Mouse (Mus musculus): ENCODE measurements around the gene Sgsm3. TPM values are rescaled to one million over a fixed set of nuclear protein-coding genes. Genes with fewer than 3 reads are reported as not detected.
A peak's percentile ranks its signal among the peaks of the same experiment; 100 is the strongest.

Gene Sgsm3
- polyA plus RNA-seq, 1 experiment from 2014 or later: 31.2 TPM

DNA sequence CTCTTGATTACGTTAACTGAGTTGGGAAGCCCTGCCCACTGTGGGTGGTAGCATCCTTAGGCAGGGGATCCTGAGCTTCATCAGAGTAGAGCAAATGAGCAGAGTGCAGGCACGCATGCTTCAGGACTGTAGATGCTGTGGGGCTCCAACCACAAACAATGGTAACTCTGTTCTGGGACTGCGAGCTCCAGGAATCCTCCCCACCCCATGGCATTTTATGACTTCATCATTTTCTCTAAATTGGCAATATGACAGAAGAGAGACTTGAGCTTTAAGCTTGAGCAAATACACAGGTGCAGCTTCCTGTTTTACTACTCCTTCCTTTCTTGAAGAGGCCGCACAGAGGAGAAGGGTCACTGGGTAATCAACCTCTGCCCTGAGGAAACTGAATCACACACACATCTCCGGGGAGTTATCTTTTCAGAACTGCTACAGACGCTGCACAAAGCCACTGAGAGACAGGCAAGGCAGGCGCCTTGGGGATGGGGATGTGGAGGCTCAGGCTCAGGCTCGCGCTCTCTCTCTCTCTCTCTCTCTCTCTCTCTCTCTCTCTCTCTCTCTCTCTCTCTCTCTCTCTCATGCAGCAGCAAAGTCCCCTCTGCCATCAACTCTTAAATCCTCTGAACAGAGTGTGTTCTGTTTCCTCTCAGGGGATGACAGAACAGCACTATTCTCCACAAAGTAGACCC is 55.5 kb downstream of the Sgsm3 start:
- peaks cover 37% of the 10 kb centered on the region for H3K4me1 ChIP-seq
- no peak overlapping the region for H3K4me3 ChIP-seq
- ATAC-seq (ENCODE audit: low FRiP score, low read depth): no peak
- H3K9ac ChIP-seq: no peak overlapping the region
- 42% methylated on average over 9 of the region's 9 CpGs for WGBS
- no peaks in the 10 kb centered on the region for H3K27me3 ChIP-seq
- no peak overlapping the region for H3K27ac ChIP-seq
- no peak overlapping the region for H3K4me2 ChIP-seq (replicated peaks)
- H3K36me3 ChIP-seq: no peaks in the 10 kb centered on the region
- no peaks in the 10 kb centered on the region for H3K9me3 ChIP-seq

DNA sequence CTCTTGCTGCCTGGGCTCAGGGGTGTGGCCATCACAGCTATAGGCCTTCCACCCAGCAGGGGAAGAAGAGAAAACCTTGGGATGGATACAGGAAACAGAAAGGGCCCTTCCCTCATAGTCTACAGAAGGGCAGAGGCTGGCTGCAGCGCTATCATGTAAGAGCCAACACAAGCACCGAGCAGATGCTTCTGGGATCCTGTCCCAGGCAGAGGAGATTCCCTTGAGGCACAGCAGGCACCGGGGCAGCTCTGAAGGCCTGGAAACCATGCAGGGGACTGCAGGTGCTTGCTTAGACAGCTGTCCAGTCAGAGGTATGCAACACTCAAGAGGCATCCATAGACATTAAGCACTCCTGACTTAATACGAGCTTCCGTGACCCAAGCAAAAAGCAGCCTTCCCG is 56.6 kb downstream of the Sgsm3 start:
- H3K27me3 ChIP-seq: no peaks in the 10 kb centered on the region
- H3K4me1 ChIP-seq: peaks cover 36% of the 10 kb centered on the region
- H3K36me3 ChIP-seq: no peaks in the 10 kb centered on the region
- no peak overlapping the region for H3K9ac ChIP-seq
- H3K4me3 ChIP-seq: no peak overlapping the region
- H3K4me2 ChIP-seq (replicated peaks): no peak overlapping the region
- 63% methylated on average over 6 of the region's 6 CpGs for WGBS
- H3K9me3 ChIP-seq: no peaks in the 10 kb centered on the region
- no peak overlapping the region for H3K27ac ChIP-seq
- no peak for ATAC-seq (ENCODE audit: low FRiP score, low read depth)

DNA sequence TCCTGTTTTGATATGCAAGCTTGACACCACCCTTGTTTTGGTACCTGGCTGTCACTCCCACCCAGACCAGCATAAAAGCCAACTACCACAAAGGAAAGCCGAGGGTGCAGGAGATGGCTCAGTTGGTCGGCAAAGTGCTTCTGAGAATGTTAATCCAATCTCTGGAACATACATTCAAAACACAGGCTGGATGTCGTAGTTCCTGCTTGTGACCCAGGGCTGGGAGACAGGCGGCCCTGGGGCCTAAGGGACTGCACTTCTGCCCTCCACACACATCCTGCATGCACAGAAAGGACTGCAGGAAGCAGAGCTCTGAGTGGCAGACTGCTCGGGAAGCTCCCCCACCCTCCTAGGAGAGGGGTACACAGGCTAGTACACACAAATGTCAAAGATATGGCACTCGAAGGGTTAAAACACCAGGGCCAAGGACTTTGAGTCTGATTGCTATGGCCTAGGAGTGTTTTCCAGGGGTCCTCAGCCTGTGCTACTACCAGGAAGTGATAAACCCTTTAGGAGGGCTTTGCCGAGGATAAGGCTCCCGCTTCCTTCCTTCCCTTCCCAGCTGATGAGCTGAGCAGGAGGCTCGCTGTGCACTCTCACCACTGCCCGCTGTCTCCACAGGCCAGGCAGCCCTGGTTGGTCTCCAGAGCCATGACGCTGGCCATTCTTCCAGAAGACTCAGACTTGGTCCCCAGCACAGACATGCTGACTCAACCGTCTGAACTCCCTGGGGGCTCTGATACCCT is 58.0 kb downstream of the Sgsm3 start:
- WGBS: 60% methylated on average over 12 of the region's 12 CpGs
- no peaks in the 10 kb centered on the region for H3K36me3 ChIP-seq
- H3K9ac ChIP-seq: no peak overlapping the region
- peaks cover 36% of the 10 kb centered on the region for H3K4me1 ChIP-seq
- no peak overlapping the region for H3K4me2 ChIP-seq (replicated peaks)
- no peak overlapping the region for H3K4me3 ChIP-seq
- ATAC-seq (ENCODE audit: low FRiP score, low read depth): no peak
- H3K9me3 ChIP-seq: no peaks in the 10 kb centered on the region
- H3K27me3 ChIP-seq: no peaks in the 10 kb centered on the region
- H3K27ac ChIP-seq: no peak overlapping the region

DNA sequence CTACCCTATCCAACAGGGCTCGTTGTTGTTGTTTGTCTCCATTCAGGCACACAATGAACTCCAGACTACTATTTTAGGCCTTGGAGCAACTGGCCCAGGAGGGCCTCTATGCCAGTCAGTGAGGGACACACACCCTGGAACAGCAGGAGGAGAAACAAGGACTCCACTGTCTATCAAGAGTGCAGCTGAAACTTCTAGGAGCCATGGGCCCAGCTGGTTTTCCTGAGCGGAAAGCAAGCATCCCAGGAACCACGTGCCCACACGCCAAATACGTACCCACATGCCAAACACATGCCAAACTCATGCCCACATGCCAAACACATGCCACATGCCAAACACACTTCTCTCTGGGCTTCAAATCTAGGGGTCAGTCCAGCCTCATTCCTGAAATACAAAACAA is 60.9 kb downstream of the Sgsm3 start:
- no peaks in the 10 kb centered on the region for H3K27me3 ChIP-seq
- 83% methylated on average over 5 of the region's 5 CpGs for WGBS
- H3K36me3 ChIP-seq: no peaks in the 10 kb centered on the region
- H3K9ac ChIP-seq: no peak overlapping the region
- H3K27ac ChIP-seq: no peak overlapping the region
- ATAC-seq (ENCODE audit: low FRiP score, low read depth): no peak
- no peak overlapping the region for H3K4me2 ChIP-seq (replicated peaks)
- H3K4me1 ChIP-seq: peaks cover 44% of the 10 kb centered on the region
- no peaks in the 10 kb centered on the region for H3K9me3 ChIP-seq
- no peak overlapping the region for H3K4me3 ChIP-seq

DNA sequence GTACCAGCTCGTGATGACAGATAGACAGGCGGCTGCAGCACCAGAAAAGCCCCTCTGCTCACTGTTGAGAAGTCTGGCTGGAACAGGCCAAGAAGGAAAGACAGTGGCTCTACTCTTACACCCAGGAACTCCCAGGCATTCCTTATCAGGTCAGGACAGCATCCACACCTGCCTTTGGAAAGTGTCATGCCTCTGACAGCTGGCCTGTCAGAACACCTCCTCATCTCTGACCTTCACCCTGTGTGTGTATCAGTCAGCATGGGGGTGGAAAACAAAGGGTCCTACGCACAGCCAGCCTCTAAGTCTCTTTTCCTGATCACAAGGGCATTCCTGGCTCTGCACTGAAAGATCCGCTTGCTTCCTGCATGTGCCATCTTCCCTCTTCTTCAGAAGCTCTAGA is 64.2 kb downstream of the Sgsm3 start:
- Histone ChIP-seq H3K9me3 (no peaks in the 10 kb centered on the region), H3K4me1 (peaks cover 18% of the 10 kb centered on the region), H3K27me3 (no peaks in the 10 kb centered on the region), H3K4me2 (replicated peaks) (no peak overlapping the region), H3K4me3 (no peak overlapping the region), H3K27ac (peak overlapping the region; percentile 22; the same call in 1 of the 2 replicates), H3K9ac (no peak overlapping the region), H3K36me3 (peaks cover 11% of the 10 kb centered on the region)
- 73% methylated on average over 4 of the region's 4 CpGs for WGBS
- ATAC-seq (ENCODE audit: low FRiP score, low read depth): no peak

DNA sequence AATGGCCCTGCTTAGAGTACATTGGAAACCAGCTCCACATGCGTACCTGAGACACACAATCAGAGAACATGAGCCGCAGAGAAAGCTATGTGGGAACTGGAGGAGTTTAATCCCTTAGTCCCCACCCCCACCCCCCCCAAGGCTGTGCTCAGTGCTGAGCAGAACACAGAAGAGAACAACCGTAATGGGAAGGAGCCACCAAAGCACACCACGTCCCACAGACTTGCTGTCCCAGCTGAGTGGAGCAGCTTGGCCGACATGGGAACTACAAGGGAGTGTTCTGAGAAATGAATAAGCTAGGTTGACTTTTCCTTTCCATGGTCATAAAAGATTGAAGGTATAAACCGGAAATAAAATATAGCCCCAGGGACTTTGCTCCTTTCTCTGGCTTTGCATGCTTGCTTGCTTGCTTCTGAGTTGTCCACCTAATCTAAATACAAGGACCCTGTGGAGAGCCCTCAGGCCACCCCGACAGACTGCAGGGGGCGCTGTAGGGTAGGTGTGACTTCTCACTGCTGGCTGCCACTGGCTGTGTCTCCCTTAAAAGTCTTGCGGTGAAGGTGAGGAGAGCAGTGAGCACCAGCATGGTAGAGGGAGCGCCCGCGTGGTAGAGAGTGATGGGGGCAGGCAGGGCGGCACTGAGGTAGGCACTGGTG is 64.8 kb downstream of the Sgsm3 start:
- Histone ChIP-seq H3K9ac (no peak overlapping the region), H3K27me3 (no peaks in the 10 kb centered on the region), H3K9me3 (no peaks in the 10 kb centered on the region), H3K4me3 (no peak overlapping the region), H3K4me1 (peaks cover 18% of the 10 kb centered on the region), H3K36me3 (peaks cover 11% of the 10 kb centered on the region), H3K27ac (peak overlapping the region; percentile 22; the same call in 1 of the 2 replicates), H3K4me2 (replicated peaks) (no peak overlapping the region)
- WGBS: 53% methylated on average over 13 of the region's 13 CpGs
- ATAC-seq (ENCODE audit: low FRiP score, low read depth): 0 out of 2 replicates have a peak, but pooled peaks have one; percentile 19

DNA sequence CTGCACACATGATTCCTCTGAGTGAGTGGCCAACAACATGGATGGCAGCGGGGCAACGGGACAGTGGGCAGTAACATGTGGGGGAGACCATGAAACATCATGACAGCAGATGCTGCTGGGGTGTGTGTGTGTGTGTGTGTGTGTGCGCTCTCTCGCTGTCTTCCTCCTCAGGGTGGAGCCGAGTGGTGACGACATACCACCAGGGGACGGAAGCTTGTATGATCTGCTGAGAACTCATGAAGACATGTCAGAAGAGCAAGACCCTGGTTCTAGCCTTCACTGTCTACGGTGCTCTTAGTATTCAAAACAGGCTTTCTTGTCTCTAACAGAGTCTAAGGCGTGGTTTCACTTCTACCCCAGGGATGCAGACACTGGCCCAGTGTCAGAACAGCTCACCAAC is 66.9 kb downstream of the Sgsm3 start:
- Histone ChIP-seq H3K27ac (no peak overlapping the region), H3K9me3 (no peaks in the 10 kb centered on the region), H3K36me3 (peaks cover 11% of the 10 kb centered on the region), H3K4me3 (no peak overlapping the region), H3K4me1 (peaks cover 18% of the 10 kb centered on the region), H3K4me2 (replicated peaks) (no peak overlapping the region), H3K27me3 (no peaks in the 10 kb centered on the region), H3K9ac (no peak overlapping the region)
- 94% methylated on average over 9 of the region's 9 CpGs for WGBS
- no peak for ATAC-seq (ENCODE audit: low FRiP score, low read depth)

DNA sequence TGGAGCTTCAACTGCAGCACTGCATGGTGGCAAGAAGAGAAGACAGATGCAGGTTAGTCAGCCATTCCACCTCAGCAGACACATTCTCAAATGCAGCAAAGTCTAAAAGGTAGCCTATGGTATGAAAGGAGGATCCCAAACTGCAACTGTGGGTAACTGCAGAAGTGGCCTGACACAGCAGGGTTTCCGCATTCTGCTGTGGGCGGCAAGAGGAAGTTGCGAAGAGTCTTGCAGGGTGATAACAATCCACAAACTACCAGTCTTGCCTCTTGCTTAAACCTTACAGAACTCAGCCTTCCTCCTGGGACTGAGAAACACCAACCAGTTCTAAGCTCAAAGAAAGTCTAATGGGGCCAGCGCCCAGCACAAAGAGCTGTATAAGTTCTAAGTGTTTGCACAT is 67.8 kb downstream of the Sgsm3 start:
- Histone ChIP-seq H3K36me3 (peaks cover 11% of the 10 kb centered on the region), H3K9me3 (no peaks in the 10 kb centered on the region), H3K4me2 (replicated peaks) (no peak overlapping the region), H3K27me3 (no peaks in the 10 kb centered on the region), H3K4me1 (peaks cover 18% of the 10 kb centered on the region), H3K4me3 (no peak overlapping the region), H3K9ac (no peak overlapping the region), H3K27ac (no peak overlapping the region)
- no peak for ATAC-seq (ENCODE audit: low FRiP score, low read depth)
- WGBS: 94% methylated on average over 4 of the region's 4 CpGs

DNA sequence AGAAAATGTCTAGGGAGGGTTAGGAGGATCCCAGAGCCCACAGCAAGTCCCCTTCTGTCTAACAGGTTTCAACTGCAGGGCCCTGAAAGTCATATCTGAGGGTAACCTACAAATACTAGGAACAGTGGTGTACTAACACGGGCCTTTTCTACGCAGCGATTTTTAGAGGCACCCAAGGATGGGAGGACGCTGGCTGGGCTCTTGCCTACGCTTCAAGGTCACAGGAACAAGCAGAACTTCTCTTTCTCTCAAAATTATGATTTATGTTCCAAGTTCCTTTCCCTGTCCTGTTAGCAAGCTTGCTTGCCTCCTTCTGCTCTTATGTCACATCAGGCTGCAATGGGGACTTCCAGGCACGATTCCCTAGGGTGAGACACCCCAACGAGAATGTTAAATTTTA is 68.5 kb downstream of the Sgsm3 start:
- no peak overlapping the region for H3K4me2 ChIP-seq (replicated peaks)
- H3K4me3 ChIP-seq: no peak overlapping the region
- H3K27ac ChIP-seq: no peak overlapping the region
- no peak overlapping the region for H3K9ac ChIP-seq
- H3K9me3 ChIP-seq: no peaks in the 10 kb centered on the region
- no peaks in the 10 kb centered on the region for H3K27me3 ChIP-seq
- peaks cover 11% of the 10 kb centered on the region for H3K36me3 ChIP-seq
- no peak for ATAC-seq (ENCODE audit: low FRiP score, low read depth)
- peaks cover 18% of the 10 kb centered on the region for H3K4me1 ChIP-seq
- 91% methylated on average over 7 of the region's 7 CpGs for WGBS

DNA sequence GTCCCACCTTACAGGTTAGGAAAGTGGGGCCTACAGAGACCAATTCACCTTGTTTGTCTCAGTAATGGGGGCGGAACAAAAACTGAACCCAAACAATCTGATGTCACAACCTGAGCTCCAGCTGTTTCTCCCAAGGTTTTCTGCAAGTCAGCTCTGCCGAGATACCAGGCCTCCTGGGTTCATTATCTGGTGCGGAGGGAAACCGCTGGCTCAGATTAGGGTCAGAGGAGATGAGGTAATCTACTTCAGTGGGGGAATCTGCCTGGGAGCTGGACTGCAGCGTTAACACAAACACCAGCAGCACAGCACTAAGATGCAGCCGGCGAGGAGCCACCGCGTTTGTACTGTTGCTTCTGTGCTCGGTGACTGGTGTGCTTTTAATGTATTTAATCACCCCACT is 69.9 kb downstream of the Sgsm3 start:
- Histone ChIP-seq H3K9me3 (no peaks in the 10 kb centered on the region), H3K9ac (no peak overlapping the region), H3K4me1 (peaks cover 9% of the 10 kb centered on the region), H3K4me3 (no peak overlapping the region), H3K27ac (no peak overlapping the region), H3K4me2 (replicated peaks) (no peak overlapping the region), H3K27me3 (no peaks in the 10 kb centered on the region), H3K36me3 (peaks cover 11% of the 10 kb centered on the region)
- WGBS: 54% methylated on average over 10 of the region's 10 CpGs
- no peak for ATAC-seq (ENCODE audit: low FRiP score, low read depth)

DNA sequence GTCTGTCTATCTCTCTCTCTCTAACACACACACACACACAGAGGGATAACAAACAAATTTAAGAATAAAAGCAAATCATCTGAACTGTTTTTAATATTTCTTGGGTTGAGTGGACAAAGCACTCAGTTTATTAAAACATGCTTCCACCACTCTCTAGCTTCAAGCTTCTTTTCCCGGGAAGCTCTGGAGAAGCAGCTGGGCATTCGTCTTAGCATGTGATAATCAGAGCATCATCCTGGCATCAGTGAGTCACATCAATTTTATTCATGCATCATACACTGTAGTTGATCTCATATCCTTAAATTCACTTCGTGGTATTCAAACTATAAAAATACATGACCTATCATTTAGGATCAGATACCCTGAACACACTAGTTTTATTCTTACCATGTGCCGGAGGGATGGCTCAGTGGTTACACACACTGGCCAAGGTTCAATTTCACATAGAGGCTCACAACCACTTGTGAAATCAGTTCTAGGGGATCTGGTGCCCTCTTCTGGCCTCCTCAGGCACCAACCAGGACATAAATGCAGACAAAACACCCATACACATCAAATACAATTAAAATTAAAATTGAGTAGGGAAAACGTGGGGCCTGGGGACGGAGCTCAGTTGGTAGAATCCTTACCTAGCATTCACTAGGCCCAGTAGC is 72.0 kb downstream of the Sgsm3 start:
- H3K9ac ChIP-seq: no peak overlapping the region
- WGBS: 73% methylated on average over 6 of the region's 6 CpGs
- no peaks in the 10 kb centered on the region for H3K9me3 ChIP-seq
- H3K4me3 ChIP-seq: no peak overlapping the region
- H3K4me1 ChIP-seq: no peaks in the 10 kb centered on the region; the same call in 1 of the 2 replicates
- no peak overlapping the region for H3K4me2 ChIP-seq (replicated peaks)
- no peak for ATAC-seq (ENCODE audit: low FRiP score, low read depth)
- peaks cover 6% of the 10 kb centered on the region for H3K36me3 ChIP-seq
- no peak overlapping the region for H3K27ac ChIP-seq
- H3K27me3 ChIP-seq: no peaks in the 10 kb centered on the region

DNA sequence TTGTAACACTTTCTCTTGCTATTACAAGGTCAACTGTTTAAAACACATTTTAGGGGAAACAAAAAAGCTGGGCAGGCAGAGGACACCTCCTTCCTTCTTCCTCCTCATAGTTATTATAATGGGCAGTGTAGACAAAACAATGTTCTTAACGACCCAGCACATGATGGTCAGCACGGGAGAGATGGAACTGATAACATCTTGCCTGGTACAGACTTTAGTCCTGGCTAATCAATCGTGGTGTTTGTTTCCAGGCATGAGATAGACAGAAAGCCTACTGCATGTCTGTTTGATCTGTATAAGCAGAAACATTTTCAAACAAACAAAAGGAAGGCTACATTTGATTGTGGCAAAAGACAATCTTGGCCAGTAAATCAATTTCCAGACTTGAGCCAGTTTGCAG is 72.9 kb downstream of the Sgsm3 start:
- Histone ChIP-seq H3K9me3 (no peaks in the 10 kb centered on the region), H3K27ac (no peak overlapping the region), H3K4me3 (no peak overlapping the region), H3K9ac (no peak overlapping the region), H3K4me1 (no peaks in the 10 kb centered on the region; the same call in 1 of the 2 replicates), H3K36me3 (no peaks in the 10 kb centered on the region), H3K4me2 (replicated peaks) (no peak overlapping the region), H3K27me3 (no peaks in the 10 kb centered on the region)
- no peak for ATAC-seq (ENCODE audit: low FRiP score, low read depth)
- 29% methylated on average over 3 of the region's 3 CpGs for WGBS

All from limb, embryonic 13.5 days (tissue).